Mouse (Mus musculus): ENCODE data around the gene Pex11g.
A peak's percentile ranks its signal among the peaks of the same experiment; 100 is the strongest.

- peak; percentile 22; the same call in 1 of the 2 replicates for TF ChIP-seq CTCF (IDR thresholded peaks at IDR 0.05; ENCODE audit: low read depth)
- TF ChIP-seq EP300 (IDR thresholded peaks at IDR 0.05; ENCODE audit: low read depth): no peak
Observed at GRCm38 (mm10) chr8:3439510-3439909, 28.0 kb downstream of the Pex11g start.

Measured in heart, postnatal 0 days (tissue).